Mouse (Mus musculus) hindbrain, embryonic 11.5 days (tissue): ENCODE results near the gene Galr2. TPM values are rescaled to one million over a fixed set of nuclear protein-coding genes. Genes with fewer than 3 reads are reported as not detected.

ENCODE experiments used
- ATAC-seq: fragments of 200-750 bp; cut with Nextera tagmentation; 2 replicates; pipeline ENCODE4 v1.8.0; 2017; ENCODE audit warnings: mild to moderate bottlenecking, moderate TSS enrichment, moderate library complexity; ENCODE audit not compliant: low FRiP score
- DNase-seq: peaks from one replicate; pipeline ENCODE4 v3.0.0-alpha.2; 2015; ENCODE audit warnings: low spot score
- H3K27ac ChIP-seq: fragments of 300-500 bp; sonication (generic); 2 replicates; pipeline ENCODE4 v1.5.1; 2014; ENCODE audit warnings: mild to moderate bottlenecking, low read depth, low read length
- H3K27me3 ChIP-seq: fragments of 300-500 bp; sonication (generic); 2 replicates; pipeline ENCODE4 v1.6.1; 2014; ENCODE audit warnings: mild to moderate bottlenecking, low read length, moderate library complexity, mixed read lengths; ENCODE audit not compliant: control insufficient read depth, insufficient read depth
- H3K36me3 ChIP-seq: fragments of 300-500 bp; sonication (generic); 2 replicates; pipeline ENCODE4 v1.6.1; 2014; ENCODE audit warnings: mild to moderate bottlenecking, low read length, moderate library complexity, mixed read lengths; ENCODE audit not compliant: control insufficient read depth, insufficient read depth
- H3K4me1 ChIP-seq: fragments of 300-500 bp; sonication (generic); replicated peaks from 2 replicates; pipeline ENCODE4 v1.6.1; 2014; ENCODE audit warnings: low read length, mixed read lengths; ENCODE audit not compliant: control insufficient read depth, insufficient read depth
- H3K4me2 ChIP-seq: fragments of 300-500 bp; sonication (generic); replicated peaks from 2 replicates; pipeline ENCODE4 v1.6.1; 2014; ENCODE audit warnings: mild to moderate bottlenecking, low read depth, low read length
- H3K4me3 ChIP-seq: fragments of 300-500 bp; sonication (generic); 2 replicates; pipeline ENCODE4 v1.5.1; 2014; ENCODE audit warnings: low read depth, low read length
- H3K9ac ChIP-seq: fragments of 300-500 bp; sonication (generic); 2 replicates; pipeline ENCODE4 v1.6.1; 2014; ENCODE audit warnings: low read depth, low read length
- H3K9me3 ChIP-seq: fragments of 300-500 bp; sonication (generic); 2 replicates; pipeline ENCODE4 v1.6.1; 2016; ENCODE audit warnings: low read length; ENCODE audit not compliant: control insufficient read depth
- WGBS: fragments of 180-500 bp; shearing (Covaris S2); extraction: QIAGEN DNeasy Blood & Tissue Kit; methylation state at CpG from one replicate; pipeline ENCODE4 v1.1.7; 2014; 5-methylcytosine and 5-hydroxymethylcytosine counted together
- polyA plus RNA-seq: library from polyadenylated mRNA; unstranded; fragments of >200 nt; fragmentation: Nextera tagmentation; extraction: Ambion mirVana; gene quantifications from 2 replicates; pipeline ENCODE4 v1.2.1, GENCODE M21; 2014

The Galr2 gene
- polyA plus RNA-seq, 1 experiment from 2014 or later = 0.54 TPM

- Histone ChIP-seq H3K36me3 (peaks cover 3% of the 10 kb centered on the region; the same call in 1 of the 2 replicates), H3K9me3 (no peaks in the 10 kb centered on the region), H3K9ac (no peak overlapping the region; the same call in 1 of the 2 replicates), H3K27me3 (no peaks in the 10 kb centered on the region), H3K4me1 (no peaks in the 10 kb centered on the region), H3K4me2 (no peak overlapping the region), H3K4me3 (no peak overlapping the region), H3K27ac (no peak overlapping the region)
- 85% methylated on average over 10 of the region's 12 CpGs for WGBS
- ATAC-seq (no peak), DNase-seq (no peak)
Measured at GRCm38 (mm10) chr11:116293538-116294137, 12.9 kb downstream of the Galr2 start.

GRCm38 (mm10) chr11:116294319-116294718 is 13.6 kb downstream of the Galr2 start:
- no peak overlapping the region for H3K9ac ChIP-seq
- peaks cover 3% of the 10 kb centered on the region; the same call in 1 of the 2 replicates for H3K36me3 ChIP-seq
- DNase-seq (peak; percentile 79), ATAC-seq (no peak)
- H3K27ac ChIP-seq = no peak overlapping the region
- no peaks in the 10 kb centered on the region for H3K4me1 ChIP-seq
- H3K27me3 ChIP-seq = no peaks in the 10 kb centered on the region
- no peak overlapping the region for H3K4me2 ChIP-seq
- no peak overlapping the region for H3K4me3 ChIP-seq
- 33% methylated on average over 5 of the region's 5 CpGs for WGBS
- no peaks in the 10 kb centered on the region for H3K9me3 ChIP-seq

GRCm38 (mm10) chr11:116296191-116296734 is 15.5 kb downstream of the Galr2 start:
- no peaks in the 10 kb centered on the region for H3K9me3 ChIP-seq
- H3K9ac ChIP-seq = no peak overlapping the region
- no peak overlapping the region for H3K4me3 ChIP-seq
- no peak for ATAC-seq
- 0 out of 2 replicates have a peak, but pooled peaks cover 4% of the 10 kb centered on the region for H3K36me3 ChIP-seq
- H3K27me3 ChIP-seq = no peaks in the 10 kb centered on the region
- no peak overlapping the region for H3K4me2 ChIP-seq
- WGBS = 89% methylated on average over 8 of the region's 8 CpGs
- H3K4me1 ChIP-seq = no peaks in the 10 kb centered on the region
- no peak overlapping the region for H3K27ac ChIP-seq
- DNase-seq = no peak

GRCm38 (mm10) chr11:116297017-116297416 is 16.3 kb downstream of the Galr2 start:
- H3K4me3 ChIP-seq = no peak overlapping the region
- H3K36me3 ChIP-seq = 0 out of 2 replicates have a peak, but pooled peaks cover 4% of the 10 kb centered on the region
- WGBS = 76% methylated on average over 3 of the region's 3 CpGs

GRCm38 (mm10) chr11:116298221-116298620 is 17.5 kb downstream of the Galr2 start:
- Histone ChIP-seq H3K27ac (no peak overlapping the region), H3K27me3 (no peaks in the 10 kb centered on the region), H3K4me3 (no peak overlapping the region), H3K4me2 (no peak overlapping the region), H3K9me3 (no peaks in the 10 kb centered on the region), H3K9ac (no peak overlapping the region), H3K4me1 (no peaks in the 10 kb centered on the region), H3K36me3 (0 out of 2 replicates have a peak, but pooled peaks cover 4% of the 10 kb centered on the region)
- 92% methylated on average over 11 of the region's 11 CpGs for WGBS
- ATAC-seq = no peak
- DNase-seq = no peak

More at GRCm38 (mm10) chr11:116297017-116297416, 16.3 kb downstream of the Galr2 start:
- H3K4me1 ChIP-seq = no peaks in the 10 kb centered on the region
- H3K4me2 ChIP-seq = no peak overlapping the region
- ATAC-seq (no peak), DNase-seq (no peak)
- H3K27me3 ChIP-seq = no peaks in the 10 kb centered on the region
- no peak overlapping the region for H3K27ac ChIP-seq
- no peaks in the 10 kb centered on the region for H3K9me3 ChIP-seq
- no peak overlapping the region for H3K9ac ChIP-seq

GRCm38 (mm10) chr11:116298621-116299020 is 17.9 kb downstream of the Galr2 start:
- no peak overlapping the region for H3K4me2 ChIP-seq
- WGBS = 94% methylated on average over 6 of the region's 6 CpGs
- H3K9me3 ChIP-seq = no peaks in the 10 kb centered on the region
- no peak overlapping the region for H3K4me3 ChIP-seq
- 0 out of 2 replicates have a peak, but pooled peaks cover 4% of the 10 kb centered on the region for H3K36me3 ChIP-seq
- H3K27me3 ChIP-seq = no peaks in the 10 kb centered on the region
- ATAC-seq = no peak
- H3K9ac ChIP-seq = no peak overlapping the region
- H3K27ac ChIP-seq = no peak overlapping the region
- no peaks in the 10 kb centered on the region for H3K4me1 ChIP-seq
- no peak for DNase-seq

GRCm38 (mm10) chr11:116305423-116305822 is 24.7 kb downstream of the Galr2 start:
- no peak for DNase-seq
- no peak overlapping the region for H3K9ac ChIP-seq
- H3K4me1 ChIP-seq = no peaks in the 10 kb centered on the region
- H3K4me2 ChIP-seq = peak overlapping the region; percentile 78; the same call in 1 of the 2 replicates
- H3K36me3 ChIP-seq = 0 out of 2 replicates have a peak, but pooled peaks cover 3% of the 10 kb centered on the region
- ATAC-seq = no peak
- WGBS = 99% methylated on average over 2 of the region's 2 CpGs
- H3K4me3 ChIP-seq = no peak overlapping the region
- H3K9me3 ChIP-seq = no peaks in the 10 kb centered on the region
- H3K27ac ChIP-seq = no peak overlapping the region
- no peaks in the 10 kb centered on the region for H3K27me3 ChIP-seq

- peak overlapping the region; percentile 71 for H3K9ac ChIP-seq
- no peaks in the 10 kb centered on the region for H3K27me3 ChIP-seq
- DNase-seq (peak; percentile 98), ATAC-seq (peak; percentile 94)
- peak overlapping the region; percentile 78 for H3K4me2 ChIP-seq
- H3K4me1 ChIP-seq = no peaks in the 10 kb centered on the region
- 0 out of 2 replicates have a peak, but pooled peaks cover 2% of the 10 kb centered on the region for H3K36me3 ChIP-seq
- H3K9me3 ChIP-seq = no peaks in the 10 kb centered on the region
- 4% methylated on average over 51 of the region's 53 CpGs for WGBS
- peak overlapping the region; percentile 68 for H3K4me3 ChIP-seq
- H3K27ac ChIP-seq = 0 out of 2 replicates have a peak overlapping the region, but pooled peaks have one; percentile 27
Measured at GRCm38 (mm10) chr11:116306126-116306982, 25.6 kb downstream of the Galr2 start.
